Mouse (Mus musculus) hindbrain, embryonic 10.5 days (tissue): ENCODE measurements around the gene Gm3642. TPM values are rescaled to one million over a fixed set of nuclear protein-coding genes. Genes with fewer than 3 reads are reported as not detected.
"Not testable (repeated sequence)": the region's sequence is repeated elsewhere in the genome, so short reads cannot be mapped to it uniquely, and the experiment has no call there.

Experiments used
- DNase-seq: peaks from one replicate; pipeline ENCODE4 v3.0.0-alpha.2; 2017; ENCODE audit warnings: low spot score
- H3K27ac ChIP-seq: fragments of 300-500 bp; sonication (generic); 2 replicates; pipeline ENCODE4 v1.5.1; 2016; ENCODE audit warnings: mild to moderate bottlenecking, moderate library complexity
- H3K27me3 ChIP-seq: fragments of 300-500 bp; sonication (generic); 2 replicates; pipeline ENCODE4 v1.6.1; 2016; ENCODE audit warnings: mild to moderate bottlenecking; ENCODE audit not compliant: poor library complexity, insufficient read depth, severe bottlenecking
- H3K36me3 ChIP-seq: fragments of 300-500 bp; sonication (generic); 2 replicates; pipeline ENCODE4 v1.6.1; 2016; ENCODE audit warnings: mild to moderate bottlenecking, moderate library complexity
- H3K4me1 ChIP-seq: fragments of 300-500 bp; sonication (generic); replicated peaks from 2 replicates; pipeline ENCODE4 v1.6.1; 2016; ENCODE audit warnings: mild to moderate bottlenecking
- H3K4me3 ChIP-seq: fragments of 300-500 bp; sonication (generic); 2 replicates; pipeline ENCODE4 v1.5.1; 2016; ENCODE audit warnings: mild to moderate bottlenecking, moderate library complexity
- H3K9me3 ChIP-seq: fragments of 300-500 bp; sonication (generic); 2 replicates; pipeline ENCODE4 v1.6.1; 2016; ENCODE audit warnings: mild to moderate bottlenecking, moderate library complexity
- WGBS: fragments of 180-500 bp; shearing (Covaris S2); methylation state at CpG from one replicate; pipeline ENCODE4 v1.1.7; 2016; 5-methylcytosine and 5-hydroxymethylcytosine counted together
- polyA plus RNA-seq: library from polyadenylated mRNA; unstranded; fragments of >200 nt; fragmentation: Nextera tagmentation; extraction: Ambion mirVana; gene quantifications from 2 replicates; pipeline ENCODE4 v1.2.1, GENCODE M21; 2016

The Gm3642 gene
- not detected in 2 replicates for polyA plus RNA-seq

DNA sequence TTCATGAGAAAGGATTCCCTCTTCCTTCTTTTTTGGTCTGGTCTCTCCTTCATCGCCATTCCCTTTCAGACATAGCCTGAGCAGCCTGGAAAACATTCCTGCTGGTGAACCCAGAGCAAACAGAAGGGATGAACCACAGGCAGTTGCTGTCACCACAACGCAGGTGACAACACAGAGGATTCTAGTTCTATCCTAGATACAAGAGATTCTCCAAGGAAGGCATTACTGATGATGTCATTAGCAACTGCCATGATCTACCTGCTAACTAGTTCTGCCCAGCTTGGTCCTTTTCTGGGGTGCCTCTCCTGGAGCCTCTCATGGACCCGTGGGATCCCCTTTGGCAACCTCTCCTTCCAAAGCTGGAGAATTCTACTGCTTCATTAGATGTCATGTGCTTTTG, at the start of gene Gm3642:
Gene Gm3642 (minus strand): TSS at position 101 of the 400 bp plus-strand sequence.
- not testable (repeated sequence) for DNase-seq, H3K9me3 ChIP-seq, H3K4me1 ChIP-seq, H3K27me3 ChIP-seq, H3K36me3 ChIP-seq, H3K4me3 ChIP-seq, H3K27ac ChIP-seq
- WGBS: no CpG with 5 or more reads among the region's 3 CpGs

GRCm38 (mm10) chr14:6889521-6890012, 49.5 kb upstream of the Gm3642 start, which contains the start of gene Gm3667:
TSS of gene Gm3667 (minus strand) at chr14:6889962.
- not testable (repeated sequence) for H3K36me3 ChIP-seq, H3K27me3 ChIP-seq, H3K9me3 ChIP-seq, H3K4me1 ChIP-seq
- Histone ChIP-seq H3K4me3 (peak within 1 kb of the TSS; percentile 54), H3K27ac (peak within 1 kb of the TSS; percentile 80)
- DNase-seq: peak; percentile 4
- WGBS: 1% methylated on average over 40 of the region's 43 CpGs

DNA sequence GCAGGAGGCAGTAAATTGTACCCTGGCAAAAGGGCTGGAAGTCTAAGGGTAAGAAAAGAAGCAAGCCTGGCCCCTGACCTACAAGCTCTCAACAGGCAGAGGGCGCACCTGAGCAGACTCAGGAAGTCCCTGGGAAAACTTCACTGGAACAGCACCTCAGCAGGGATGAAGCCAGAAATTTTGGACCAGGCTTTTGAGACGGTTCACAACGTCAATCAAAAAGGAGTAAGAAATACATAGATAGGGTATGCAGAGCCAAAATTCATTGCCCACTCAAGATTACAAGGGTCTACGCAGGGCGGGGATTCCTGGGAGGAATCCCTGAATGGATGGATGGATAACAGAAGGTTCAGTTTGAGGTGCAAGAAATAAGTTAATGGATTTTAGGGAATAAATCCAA, 48.7 kb upstream of the Gm3642 start:
- 15% methylated on average over 5 of the region's 5 CpGs for WGBS
- H3K27ac ChIP-seq, H3K9me3 ChIP-seq, DNase-seq, H3K36me3 ChIP-seq, H3K27me3 ChIP-seq, H3K4me1 ChIP-seq: not testable (repeated sequence)
- H3K4me3 ChIP-seq: peak overlapping the region; percentile 54; the same call in 1 of the 2 replicates

DNA sequence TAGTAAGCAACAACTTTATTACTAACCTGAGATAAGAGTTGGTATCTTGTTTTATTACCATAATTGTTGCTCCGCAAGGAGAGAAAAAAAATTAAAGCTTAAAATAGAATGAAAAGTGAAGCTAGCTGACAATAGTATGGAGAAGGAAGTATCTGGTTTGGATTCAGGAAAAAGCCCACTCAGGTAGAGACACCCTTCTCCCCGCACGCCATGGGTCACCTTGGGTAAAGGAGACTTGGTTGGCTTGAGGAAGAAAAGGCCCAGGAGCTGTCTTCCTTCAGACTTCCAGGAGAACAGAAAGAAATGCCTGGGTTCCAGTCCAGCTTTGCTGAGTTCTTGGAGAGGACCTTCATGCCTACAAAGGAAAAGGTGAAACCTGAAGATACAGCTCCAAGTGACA, 16.8 kb downstream of the Gm3642 start:
- not testable (repeated sequence) for H3K9me3 ChIP-seq, H3K4me3 ChIP-seq, H3K4me1 ChIP-seq, H3K27me3 ChIP-seq, H3K36me3 ChIP-seq, H3K27ac ChIP-seq, DNase-seq
- WGBS: 96% methylated on average over 3 of the region's 3 CpGs

Other genes with a start within 250 kb of the Gm3642 start
- gene Gm3629, start 249.7 kb downstream of the Gm3642 start, polyA plus RNA-seq: 0.34 TPM in 1 of 2 replicates, not detected in the other
- not detected in 2 replicates for gene Gm3460, start 217.9 kb downstream of the Gm3642 start, polyA plus RNA-seq
- gene Gm10251, start 156.1 kb downstream of the Gm3642 start, polyA plus RNA-seq: not detected in 2 replicates
- gene Gm8050, start 120.1 kb downstream of the Gm3642 start, polyA plus RNA-seq: not detected in 2 replicates
- 5.5 and 6.1 TPM in 2 replicates for gene Gm3636, start 98.0 kb downstream of the Gm3642 start, polyA plus RNA-seq
- not detected in 2 replicates for gene Gm8362, start 65.9 kb downstream of the Gm3642 start, polyA plus RNA-seq
- 1.1 and 1.2 TPM in 2 replicates for gene Gm3667, start 49.7 kb upstream of the Gm3642 start, polyA plus RNA-seq
- gene Gm6356, start 133.5 kb upstream of the Gm3642 start, polyA plus RNA-seq: not detected in 2 replicates
- gene Gm10406, start 187.1 kb upstream of the Gm3642 start, polyA plus RNA-seq: 0.95 and 0.97 TPM in 2 replicates
- gene Gm3685, start 204.7 kb upstream of the Gm3642 start, polyA plus RNA-seq: not detected in 2 replicates